Comparison of ENCODE assay signal across 21 mouse cellular contexts in the genomic region with DNA sequence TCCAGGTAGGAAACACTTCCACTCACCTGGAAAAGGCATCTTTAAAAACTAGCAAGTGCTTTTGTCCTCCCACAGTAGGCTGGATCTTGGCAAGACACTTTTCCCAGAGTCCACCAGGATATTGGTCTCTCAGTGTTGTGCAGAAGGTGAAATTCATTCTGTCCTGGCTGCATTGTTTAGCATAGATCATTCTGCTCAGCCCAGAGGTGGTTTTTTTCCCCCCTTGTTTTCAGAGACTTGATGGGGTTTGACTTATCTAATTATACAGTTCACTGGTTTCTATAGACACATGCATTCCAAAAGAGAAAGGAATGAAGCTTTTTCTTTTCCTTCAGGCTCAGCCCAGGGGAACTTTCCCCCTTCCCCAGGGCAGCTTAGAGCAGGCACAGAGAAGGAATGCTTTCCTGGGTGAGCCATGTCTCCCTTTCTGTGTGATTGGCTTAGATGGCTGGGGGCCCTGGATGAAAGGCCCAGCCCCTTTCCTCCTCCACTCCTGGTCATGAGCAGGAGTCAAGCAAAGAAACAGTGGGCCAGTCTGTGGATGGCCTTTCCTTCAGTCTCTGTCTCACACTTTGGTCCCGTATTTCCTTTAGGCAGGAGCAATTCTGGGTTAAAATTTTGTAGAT. TPM values are rescaled to one million over a fixed set of nuclear protein-coding genes. Genes with fewer than 3 reads are reported as not detected.
DNase-seq lines count a peak whose midpoint lies in the region; ATAC-seq and TF ChIP-seq lines count a peak whose summit lies in the region.
"Had no signal": no experiment of that assay in that cellular context is flagged by ENCODE, and none has a peak within 500 bp of the region (broad histone marks: within the 10 kb centered on the region; RNA-seq: fewer than 3 reads in every experiment).

No protein-coding gene starts in this region.

- H3K4me1 ChIP-seq in forebrain, embryonic 11.5 days (replicated peaks; ENCODE audit: control insufficient read depth, insufficient read depth, low read length): peaks cover 7% of the 10 kb centered on the region; the same call in 1 of the 2 replicates
- no peaks in the 10 kb centered on the region for H3K4me1 ChIP-seq in forebrain, embryonic 15.5 days
- H3K4me1 ChIP-seq in kidney, embryonic 16.5 days (ENCODE audit: insufficient read depth, low read length): peaks cover 25% of the 10 kb centered on the region
- peaks cover 13% of the 10 kb centered on the region for H3K4me1 ChIP-seq in embryonic facial prominence, embryonic 10.5 days
- H3K4me1 ChIP-seq in lung, adult 2 months (ENCODE audit: control insufficient read depth, insufficient read depth, low read length): no peaks in the 10 kb centered on the region
- no peaks in the 10 kb centered on the region for H3K4me1 ChIP-seq in liver, embryonic 11.5 days (replicated peaks; ENCODE audit: control insufficient read depth, insufficient read depth, low read length)
- H3K4me1 ChIP-seq: heart, embryonic 12.5 days; limb, embryonic 12.5 days; liver, embryonic 15.5 days had no signal

- no peaks in the 10 kb centered on the region for H3K36me3 ChIP-seq in forebrain, embryonic 11.5 days (ENCODE audit: control insufficient read depth, insufficient read depth, low read length)
- H3K36me3 ChIP-seq in forebrain, embryonic 15.5 days: no peaks in the 10 kb centered on the region
- H3K36me3 ChIP-seq in kidney, embryonic 16.5 days (ENCODE audit: insufficient read depth, low read length): no peaks in the 10 kb centered on the region
- no peaks in the 10 kb centered on the region for H3K36me3 ChIP-seq in embryonic facial prominence, embryonic 10.5 days (replicated peaks)
- no peaks in the 10 kb centered on the region for H3K36me3 ChIP-seq in liver, embryonic 11.5 days (ENCODE audit: control insufficient read depth, insufficient read depth, low read length)
- H3K36me3 ChIP-seq: heart, embryonic 12.5 days; limb, embryonic 12.5 days; liver, embryonic 15.5 days had no signal

- no peaks in the 10 kb centered on the region for H3K27me3 ChIP-seq in forebrain, embryonic 11.5 days (ENCODE audit: control insufficient read depth, insufficient read depth, low read length)
- H3K27me3 ChIP-seq in forebrain, embryonic 15.5 days: no peaks in the 10 kb centered on the region
- H3K27me3 ChIP-seq in kidney, embryonic 16.5 days (ENCODE audit: insufficient read depth, low read length): no peaks in the 10 kb centered on the region
- no peaks in the 10 kb centered on the region for H3K27me3 ChIP-seq in embryonic facial prominence, embryonic 10.5 days (replicated peaks; ENCODE audit: low read depth, poor library complexity, severe bottlenecking)
- no peaks in the 10 kb centered on the region for H3K27me3 ChIP-seq in liver, embryonic 11.5 days (replicated peaks; ENCODE audit: control insufficient read depth, insufficient read depth, low read length)
- H3K27me3 ChIP-seq: limb, embryonic 12.5 days; liver, embryonic 15.5 days had no signal

- no peaks in the 10 kb centered on the region for H3K9me3 ChIP-seq in forebrain, embryonic 11.5 days (ENCODE audit: control insufficient read depth, low read length)
- no peaks in the 10 kb centered on the region for H3K9me3 ChIP-seq in forebrain, embryonic 15.5 days
- no peaks in the 10 kb centered on the region for H3K9me3 ChIP-seq in kidney, embryonic 16.5 days (ENCODE audit: low read length)
- H3K9me3 ChIP-seq in embryonic facial prominence, embryonic 10.5 days: no peaks in the 10 kb centered on the region
- no peaks in the 10 kb centered on the region for H3K9me3 ChIP-seq in liver, embryonic 11.5 days (ENCODE audit: control insufficient read depth, low read length)
- H3K9me3 ChIP-seq: heart, embryonic 12.5 days; limb, embryonic 12.5 days; liver, embryonic 15.5 days had no signal

- WGBS in forebrain, embryonic 11.5 days: 18% methylated on average over 1 of the region's 1 CpGs
- WGBS in forebrain, embryonic 15.5 days: 12% methylated on average over 1 of the region's 1 CpGs
- 52% methylated on average over 1 of the region's 1 CpGs for WGBS in kidney, embryonic 16.5 days
- 56% methylated on average over 1 of the region's 1 CpGs for WGBS in embryonic facial prominence, embryonic 10.5 days
- WGBS in lung, adult 2 months: 65% methylated on average over 1 of the region's 1 CpGs
- 57% methylated on average over 1 of the region's 1 CpGs for WGBS in liver, embryonic 11.5 days

- ATAC-seq in forebrain, embryonic 11.5 days (replicated peaks; ENCODE audit: low FRiP score): peak; percentile 72
- ATAC-seq in forebrain, embryonic 15.5 days (replicated peaks): no peak
- ATAC-seq in kidney, embryonic 16.5 days (ENCODE audit: low FRiP score, low TSS enrichment): peak; percentile 52; the same call in 1 of the 2 replicates
- ATAC-seq in liver, embryonic 11.5 days (replicated peaks; ENCODE audit: low FRiP score): no peak
- ATAC-seq: activated CD4-positive, CD25-positive, alpha-beta regulatory T cell, adult 4 months; intestine, postnatal 0 days had no signal

- H3K27ac ChIP-seq in forebrain, embryonic 11.5 days (ENCODE audit: low read depth, low read length): no peak overlapping the region
- no peak overlapping the region for H3K27ac ChIP-seq in forebrain, embryonic 15.5 days (replicated peaks)
- H3K27ac ChIP-seq in kidney, embryonic 16.5 days (ENCODE audit: low read length): peak overlapping the region; percentile 77
- peak overlapping the region; percentile 19; the same call in 1 of the 2 replicates for H3K27ac ChIP-seq in embryonic facial prominence, embryonic 10.5 days (replicated peaks)
- no peak overlapping the region for H3K27ac ChIP-seq in liver, embryonic 11.5 days (ENCODE audit: low read depth, low read length)
- H3K27ac ChIP-seq: layer of hippocampus, adult 2 months; left cerebral cortex, adult 2 months; limb, embryonic 12.5 days; liver, embryonic 15.5 days had no signal

- no peak for TF ChIP-seq POLR2A in lung, adult 2 months (IDR thresholded peaks at IDR 0.05; ENCODE audit: borderline replicate concordance, extremely low read depth, low read depth, low read length)

- H3K4me3 ChIP-seq in forebrain, embryonic 11.5 days (ENCODE audit: low read depth, low read length): no peak overlapping the region
- H3K4me3 ChIP-seq in forebrain, embryonic 15.5 days: no peak overlapping the region
- H3K4me3 ChIP-seq in kidney, embryonic 16.5 days (ENCODE audit: low read length): no peak overlapping the region
- H3K4me3 ChIP-seq in embryonic facial prominence, embryonic 10.5 days: no peak overlapping the region
- no peak overlapping the region for H3K4me3 ChIP-seq in lung, adult 2 months (replicated peaks; ENCODE audit: extremely low read depth, low read depth, low read length)
- H3K4me3 ChIP-seq in liver, embryonic 11.5 days (ENCODE audit: low read depth, low read length): no peak overlapping the region
- H3K4me3 ChIP-seq: heart, embryonic 12.5 days; layer of hippocampus, adult 2 months; left cerebral cortex, adult 2 months; limb, embryonic 12.5 days; liver, embryonic 15.5 days had no signal

- TF ChIP-seq CTCF in lung, adult 2 months (IDR thresholded peaks at IDR 0.05; ENCODE audit: insufficient read depth, low read length): no peak

- H3K4me2 ChIP-seq in forebrain, embryonic 11.5 days (ENCODE audit: low read depth, low read length, severe bottlenecking): no peak overlapping the region
- H3K4me2 ChIP-seq in forebrain, embryonic 15.5 days (replicated peaks): no peak overlapping the region
- no peak overlapping the region for H3K4me2 ChIP-seq in kidney, embryonic 16.5 days (replicated peaks; ENCODE audit: low read depth, low read length)
- H3K4me2 ChIP-seq in liver, embryonic 11.5 days: no peak overlapping the region
- H3K4me2 ChIP-seq: heart, embryonic 12.5 days; limb, embryonic 12.5 days; liver, embryonic 15.5 days had no signal

- peak; percentile 53 for DNase-seq in forebrain, embryonic 11.5 days (ENCODE audit: low spot score)
- DNase-seq in kidney, adult 9 months: no peak
- DNase-seq in embryonic facial prominence, embryonic 10.5 days (ENCODE audit: low spot score): peak; percentile 21
- peak; percentile 29 for DNase-seq in retina, embryonic 14.5 days (ENCODE audit: low spot score)
- no peak for DNase-seq in lung, adult 2 months
- DNase-seq in liver, embryonic 11.5 days (ENCODE audit: low spot score): no peak
- DNase-seq: adrenal gland, postnatal 36 days; cerebellum, postnatal 14 days; heart, postnatal 4 days; lung, postnatal 14 days; right cerebral cortex, postnatal 25 days had no signal

- H3K9ac ChIP-seq in forebrain, embryonic 11.5 days (ENCODE audit: low read length): no peak overlapping the region
- H3K9ac ChIP-seq in forebrain, embryonic 15.5 days (replicated peaks): no peak overlapping the region
- no peak overlapping the region for H3K9ac ChIP-seq in kidney, embryonic 16.5 days (replicated peaks; ENCODE audit: low read length)
- no peak overlapping the region for H3K9ac ChIP-seq in liver, embryonic 11.5 days (ENCODE audit: low read depth, low read length)
- H3K9ac ChIP-seq: heart, embryonic 12.5 days; limb, embryonic 12.5 days; liver, embryonic 15.5 days had no signal

RNA-seq across cellular contexts. Expression of a gene that starts 49.6 kb away (rescaled TPM):
- not detected in 2 replicates for polyA plus RNA-seq in forebrain, embryonic 11.5 days (2014; fragmentation: Nextera tagmentation; extraction: Ambion mirVana)
- 0.94 TPM in 1 of 2 replicates, not detected in the other for polyA plus RNA-seq in forebrain, embryonic 15.5 days (2015; fragmentation: Nextera tagmentation; extraction: Ambion mirVana)
- 0.77 TPM in 1 of 2 replicates, not detected in the other for polyA plus RNA-seq in kidney, embryonic 16.5 days (2015; fragmentation: Nextera tagmentation; extraction: Ambion mirVana)
- not detected in 2 replicates for polyA plus RNA-seq in embryonic facial prominence, embryonic 10.5 days (2016; fragmentation: Nextera tagmentation; extraction: Ambion mirVana)
- polyA plus RNA-seq in lung, adult 2 months (2012; rRNA removed): 0.37 TPM in 1 of 2 replicates, not detected in the other
- polyA plus RNA-seq in liver, embryonic 11.5 days (2014; fragmentation: Nextera tagmentation; extraction: Ambion mirVana): not detected in 2 replicates
- polyA plus RNA-seq: activated CD4-positive, CD25-positive, alpha-beta regulatory T cell, adult 4 months; heart, embryonic 12.5 days; limb, embryonic 12.5 days; neural tube, embryonic 11.5 days had no signal

Comparison
In these comparisons a context has a peak if more than half of its experiments do, and no peak if none do; other contexts are left out.
1. ATAC-seq: peak in forebrain, embryonic 11.5 days (single experiment) and kidney, embryonic 16.5 days (single experiment); none in forebrain, embryonic 15.5 days (single experiment) and liver, embryonic 11.5 days (single experiment).
2. DNase-seq: peak in forebrain, embryonic 11.5 days (single experiment), embryonic facial prominence, embryonic 10.5 days (single experiment) and retina, embryonic 14.5 days (single experiment); none in kidney, adult 9 months (single experiment), lung, adult 2 months (single experiment) and liver, embryonic 11.5 days (single experiment).
3. H3K27ac ChIP-seq: peak in kidney, embryonic 16.5 days (single experiment) and embryonic facial prominence, embryonic 10.5 days (single experiment); none in forebrain, embryonic 11.5 days (single experiment), forebrain, embryonic 15.5 days (single experiment) and liver, embryonic 11.5 days (single experiment).